Mouse (Mus musculus): ENCODE data around the gene Mef2d. TPM values are rescaled to one million over a fixed set of nuclear protein-coding genes. Genes with fewer than 3 reads are reported as not detected.

Mef2d gene
- total RNA-seq, 2 experiments from 2014 or later = 206 to 210 TPM

DNA sequence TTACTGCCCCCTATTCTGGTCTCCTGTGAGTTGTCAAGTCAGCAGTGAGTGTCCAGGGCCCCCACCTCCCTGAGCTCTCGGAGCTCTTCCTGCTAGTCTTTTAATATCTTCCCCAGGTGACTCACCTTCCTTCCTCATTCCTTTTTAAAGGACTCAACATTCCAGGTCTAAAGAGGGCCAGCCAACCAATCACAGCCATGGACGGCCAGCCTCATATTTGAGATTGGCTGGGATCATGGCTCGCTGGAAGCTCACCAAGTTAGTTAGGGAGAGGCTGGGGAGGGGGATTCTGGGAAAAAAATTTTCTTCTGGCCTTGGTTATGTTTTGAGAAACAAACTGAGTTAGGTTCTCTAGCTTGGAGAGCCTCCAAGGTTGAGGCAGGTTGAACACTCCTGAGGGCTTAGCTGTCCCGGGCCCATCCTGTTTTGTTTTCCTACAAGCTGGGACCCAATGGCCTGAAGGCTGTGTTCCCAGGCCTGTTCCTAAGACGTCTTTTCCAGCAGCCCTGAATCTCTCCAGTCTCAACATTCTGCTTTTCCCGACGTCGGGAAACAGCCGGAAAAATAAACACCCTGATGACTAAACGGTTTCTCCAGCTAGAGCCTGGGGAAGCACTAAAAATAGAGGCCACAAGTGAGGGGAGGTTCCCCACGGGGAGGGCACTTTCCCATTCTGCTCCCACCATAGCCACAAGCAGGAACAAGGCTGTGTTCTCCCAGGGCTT, 1.8 kb upstream of the Mef2d start:
- no peak for TF ChIP-seq CTCF (conservative IDR thresholded peaks at IDR 0.05)
- peak in 1 of 2 experiments; percentile 39 for DNase-seq (ENCODE audit: low spot score in 2 of 2)
- Histone ChIP-seq H3K27ac (peak overlapping the region; percentile 96), H3K4me3 (no peak overlapping the region)

- H3K4me3 ChIP-seq = peak overlapping the region; percentile 63
These were observed 1.2 kb upstream of the Mef2d start for GRCm38 (mm10) chr3:88140903-88141430.

DNA sequence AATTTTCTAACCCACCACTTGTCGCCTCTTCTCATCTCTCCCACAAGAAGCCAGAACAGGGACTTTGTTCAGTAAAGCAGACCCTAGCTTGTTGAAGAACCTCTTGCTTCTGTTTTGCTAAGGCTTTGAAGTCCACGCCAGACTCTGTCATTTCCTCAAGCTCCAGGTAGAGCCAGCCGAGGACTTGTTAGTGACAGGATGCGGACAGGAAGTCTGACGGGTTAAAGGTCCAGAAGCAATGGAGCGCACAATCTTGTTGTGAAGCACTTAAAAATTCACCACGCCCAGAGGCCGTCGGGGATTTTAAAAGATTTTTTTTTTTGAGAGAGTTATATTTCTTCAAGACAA, 759 bp upstream of the Mef2d start:
- H3K27ac ChIP-seq = peak overlapping the region; percentile 96
- no peak for DNase-seq (ENCODE audit: low spot score in 2 of 2)
- TF ChIP-seq CTCF (conservative IDR thresholded peaks at IDR 0.05) = no peak
- H3K4me3 ChIP-seq = peak overlapping the region; percentile 63

More at GRCm38 (mm10) chr3:88140903-88141430, 1.2 kb upstream of the Mef2d start:
- TF ChIP-seq CTCF (conservative IDR thresholded peaks at IDR 0.05) = no peak
- no peak for DNase-seq (ENCODE audit: low spot score in 2 of 2)
- H3K27ac ChIP-seq = peak overlapping the region; percentile 96

- Histone ChIP-seq H3K27ac (peak overlapping the region; percentile 96), H3K4me3 (peak overlapping the region; percentile 63)
- peak in 1 of 2 experiments; percentile 59 for DNase-seq (ENCODE audit: low spot score in 2 of 2)
- no peak for TF ChIP-seq CTCF (conservative IDR thresholded peaks at IDR 0.05)
These were observed 359 bp downstream of the Mef2d start for GRCm38 (mm10) chr3:88142546-88142915.

- peak in 1 of 2 experiments; percentile 58 for DNase-seq (ENCODE audit: low spot score in 2 of 2)
- TF ChIP-seq CTCF (conservative IDR thresholded peaks at IDR 0.05) = no peak
- Histone ChIP-seq H3K4me3 (peak overlapping the region; percentile 63), H3K27ac (peak overlapping the region; percentile 96)
These were observed 972 bp downstream of the Mef2d start for GRCm38 (mm10) chr3:88142916-88143771.

- no peak for TF ChIP-seq CTCF (conservative IDR thresholded peaks at IDR 0.05)
- peak overlapping the region; percentile 96 for H3K27ac ChIP-seq
- peak overlapping the region; percentile 63 for H3K4me3 ChIP-seq
- DNase-seq (ENCODE audit: low spot score in 2 of 2) = peak in 1 of 2 experiments; percentile 41
These were observed 1.9 kb downstream of the Mef2d start for GRCm38 (mm10) chr3:88143961-88144486.

DNA sequence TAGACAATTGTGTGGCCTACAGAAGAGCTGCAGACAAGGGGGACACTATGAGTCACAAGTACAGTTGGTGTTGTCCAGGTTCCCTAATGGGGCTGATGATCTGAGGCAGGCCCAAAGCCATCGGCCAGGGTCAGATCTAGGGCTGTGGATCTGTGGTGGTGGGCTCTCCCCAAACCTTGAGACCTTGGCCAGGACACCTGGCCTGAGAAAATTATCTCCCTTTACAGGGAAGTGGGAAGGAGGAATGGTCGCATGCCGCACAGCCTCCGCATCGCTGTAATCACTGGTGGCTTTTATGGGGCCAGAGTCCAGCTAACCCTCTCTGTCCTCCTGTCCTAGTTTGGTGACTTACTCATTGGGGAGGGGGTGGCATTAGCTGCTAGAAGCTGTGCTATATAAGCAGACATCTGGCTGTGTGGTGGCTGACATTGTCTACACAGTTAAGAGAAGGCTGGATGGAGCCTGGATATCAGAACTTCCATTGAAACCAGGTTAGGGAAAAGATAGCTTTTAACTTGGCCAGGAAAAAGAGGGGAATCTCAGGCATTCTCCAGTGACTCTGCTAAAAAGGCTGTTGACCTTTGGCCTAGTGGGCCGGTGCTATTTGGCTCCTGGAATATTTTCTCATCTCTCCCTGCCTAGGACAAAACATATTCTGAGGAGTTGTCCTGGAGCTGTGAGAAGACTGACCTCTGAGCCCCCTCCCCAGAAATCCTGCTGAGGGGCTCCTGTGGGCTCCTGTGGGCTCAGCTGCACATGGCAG, 2.7 kb downstream of the Mef2d start:
- no peak for TF ChIP-seq CTCF (conservative IDR thresholded peaks at IDR 0.05)
- DNase-seq (ENCODE audit: low spot score in 2 of 2) = no peak
- Histone ChIP-seq H3K4me3 (peak overlapping the region; percentile 63), H3K27ac (peak overlapping the region; percentile 96)

DNA sequence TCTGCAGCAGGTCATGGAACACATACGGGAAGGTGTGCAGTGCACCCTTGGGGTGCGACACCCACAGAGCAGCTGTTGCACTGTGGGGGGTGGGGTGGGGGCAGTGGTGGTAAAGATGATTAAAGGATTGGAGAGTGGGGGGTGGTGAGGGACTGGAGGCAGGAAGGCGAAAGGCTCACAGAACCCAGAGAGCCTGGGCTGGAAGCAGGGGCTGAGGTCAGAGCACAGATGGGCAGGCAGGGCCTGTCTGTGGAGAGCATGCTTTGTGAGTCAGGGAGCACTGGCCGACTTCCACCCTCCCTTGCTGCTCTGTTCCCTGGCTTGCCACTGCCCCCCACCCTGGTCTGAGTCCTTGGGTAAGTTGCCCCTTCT, 3.2 kb downstream of the Mef2d start:
- Histone ChIP-seq H3K27ac (peak overlapping the region; percentile 96), H3K4me3 (peak overlapping the region; percentile 63)
- DNase-seq (ENCODE audit: low spot score in 2 of 2) = peak in 1 of 2 experiments; percentile 36
- no peak for TF ChIP-seq CTCF (conservative IDR thresholded peaks at IDR 0.05)

GRCm38 (mm10) chr3:88145952-88146351, 3.8 kb downstream of the Mef2d start:
- DNase-seq (ENCODE audit: low spot score in 2 of 2) = no peak

DNA sequence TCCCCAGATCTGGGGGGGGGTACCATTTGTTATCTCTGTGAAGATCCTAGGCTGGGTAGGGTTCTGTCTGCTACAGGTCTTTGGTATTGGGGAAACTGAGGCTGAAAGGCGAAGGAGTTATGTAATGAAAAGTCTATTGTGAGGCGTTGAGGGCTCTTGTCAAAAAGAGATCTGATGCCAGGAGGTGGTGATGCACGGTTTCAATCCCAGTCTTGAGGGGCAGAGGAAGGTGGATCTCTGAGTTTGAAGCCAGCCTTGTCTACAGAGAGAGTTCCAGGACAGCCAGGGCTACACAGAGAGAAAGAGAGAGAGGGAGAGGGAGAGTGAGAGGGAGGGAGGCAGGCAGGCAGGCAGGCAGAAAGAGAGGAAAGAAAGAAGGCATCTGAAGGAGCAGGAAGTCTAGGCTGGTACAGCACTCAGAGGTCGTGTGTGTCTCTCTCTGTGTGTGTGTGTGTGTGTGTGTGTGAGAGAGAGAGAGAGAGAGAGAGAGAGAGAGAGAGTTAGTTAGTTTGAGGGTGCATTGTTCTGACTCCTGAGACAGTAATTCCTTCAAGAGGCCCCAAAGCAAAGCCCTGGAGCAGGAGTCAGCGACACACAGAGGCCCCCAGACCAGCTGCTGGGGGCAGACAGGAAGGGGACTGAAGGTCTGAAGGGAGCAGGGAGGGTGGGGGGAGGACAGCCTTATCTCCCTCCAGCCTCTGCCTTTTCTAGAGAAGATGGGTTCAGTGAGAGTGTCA, 4.4 kb downstream of the Mef2d start:
- DNase-seq (ENCODE audit: low spot score in 2 of 2) = no peak
- H3K4me3 ChIP-seq = peak overlapping the region; percentile 63
- no peak for TF ChIP-seq CTCF (conservative IDR thresholded peaks at IDR 0.05)
- H3K27ac ChIP-seq = peak overlapping the region; percentile 96

More at GRCm38 (mm10) chr3:88145952-88146351, 3.8 kb downstream of the Mef2d start:
- H3K4me3 ChIP-seq = peak overlapping the region; percentile 63
- TF ChIP-seq CTCF (conservative IDR thresholded peaks at IDR 0.05) = no peak
- peak overlapping the region; percentile 96 for H3K27ac ChIP-seq

GRCm38 (mm10) chr3:88147444-88147843, 5.3 kb downstream of the Mef2d start:
- H3K27ac ChIP-seq = peak overlapping the region; percentile 96
- DNase-seq (ENCODE audit: low spot score in 2 of 2) = no peak
- H3K4me3 ChIP-seq = no peak overlapping the region
- TF ChIP-seq CTCF (conservative IDR thresholded peaks at IDR 0.05) = no peak

DNA sequence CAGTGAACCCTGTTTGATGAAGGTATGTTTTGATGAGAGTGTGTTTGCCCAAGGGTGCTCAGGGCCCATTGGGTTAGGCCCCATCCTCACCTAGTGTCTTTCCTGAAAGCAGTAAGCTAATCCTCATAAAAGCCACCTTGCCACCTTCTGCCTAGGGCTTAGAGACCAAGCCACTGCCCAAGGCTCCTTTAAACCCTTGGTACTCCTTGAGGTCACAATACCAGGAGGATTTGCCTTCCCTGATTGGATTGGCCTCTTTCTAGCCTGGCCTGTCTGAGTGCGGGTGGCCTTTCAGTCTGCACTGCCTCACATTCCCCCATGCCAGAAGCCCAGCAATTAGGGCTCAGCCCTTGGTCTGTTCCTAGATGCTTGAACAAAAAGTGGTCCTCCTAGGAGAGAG, 5.7 kb downstream of the Mef2d start:
- Histone ChIP-seq H3K4me3 (no peak overlapping the region), H3K27ac (peak overlapping the region; percentile 96)
- peak in 1 of 2 experiments; percentile 9 for DNase-seq (ENCODE audit: low spot score in 2 of 2)

More for the DNA sequence above, 5.7 kb downstream of the Mef2d start:
- no peak for TF ChIP-seq CTCF (conservative IDR thresholded peaks at IDR 0.05)
